8 mouse cellular contexts compared by ENCODE assay signal in the genomic region with DNA sequence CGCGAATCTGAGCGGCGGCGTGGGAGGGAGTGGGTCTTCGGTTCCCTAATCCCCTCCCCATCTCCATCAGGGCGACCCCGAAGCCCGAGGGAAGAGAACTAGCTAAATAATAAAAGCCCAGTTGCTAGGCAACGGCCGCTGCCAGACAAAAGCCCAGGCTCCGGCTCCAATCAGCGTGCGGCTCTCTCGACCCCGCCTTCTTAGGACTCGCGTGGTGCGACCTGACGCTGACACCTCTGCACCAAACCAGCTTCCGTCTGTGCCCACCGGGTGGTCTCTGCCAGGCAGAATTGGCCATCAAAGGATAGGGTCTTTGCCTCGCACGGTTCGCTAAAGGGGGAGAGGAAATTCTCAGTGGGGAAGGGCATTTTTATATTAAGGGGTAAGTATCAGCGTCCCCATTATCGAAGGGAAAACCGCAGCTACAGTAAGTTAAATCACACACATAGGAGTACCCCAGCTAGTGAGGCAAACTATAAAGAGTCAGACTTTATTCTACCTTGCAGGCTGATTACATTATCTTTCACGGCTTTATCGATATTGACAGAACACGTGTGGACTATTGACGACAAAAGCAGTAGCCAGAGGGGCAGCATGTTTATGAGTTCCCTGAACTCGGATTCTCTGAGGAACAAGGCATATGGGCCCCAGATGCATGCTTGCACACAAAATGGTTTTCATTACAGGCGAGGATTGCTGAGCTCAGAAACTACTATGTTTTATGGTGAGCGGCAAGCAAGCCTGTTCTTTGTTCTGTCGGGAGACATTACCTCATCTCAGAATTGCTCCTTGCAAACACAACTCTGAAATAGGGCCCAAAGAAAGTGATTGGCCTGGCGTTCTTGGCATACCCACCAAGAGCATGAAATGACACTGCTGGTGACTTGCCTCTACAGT. TPM values are rescaled to one million over a fixed set of nuclear protein-coding genes. Genes with fewer than 3 reads are reported as not detected.
DNase-seq lines count a peak whose midpoint lies in the region; ATAC-seq and TF ChIP-seq lines count a peak whose summit lies in the region.

A gene (plus strand): TSS at position 183 of the 897 bp plus-strand sequence.

- no peak for TF ChIP-seq CTCF in small intestine, adult 2 months (IDR thresholded peaks at IDR 0.05; ENCODE audit: extremely low read depth, insufficient read length, insufficient replicate concordance, low read depth, low read length)

- peak within 1 kb of the TSS; percentile 98 for H3K27ac ChIP-seq in embryonic facial prominence, embryonic 10.5 days (replicated peaks)
- H3K27ac ChIP-seq in limb, embryonic 10.5 days: peak within 1 kb of the TSS; percentile 99
- H3K27ac ChIP-seq in midbrain, embryonic 12.5 days (replicated peaks): peak within 1 kb of the TSS; percentile 99
- H3K27ac ChIP-seq in small intestine, adult 2 months (ENCODE audit: insufficient read depth, low read depth, low read length): peak within 1 kb of the TSS; percentile 82

- H3K27me3 ChIP-seq in embryonic facial prominence, embryonic 10.5 days (replicated peaks; ENCODE audit: low read depth, poor library complexity, severe bottlenecking): no peaks in the 10 kb centered on the region
- H3K27me3 ChIP-seq in limb, embryonic 10.5 days (ENCODE audit: low read depth, poor library complexity, severe bottlenecking): no peaks in the 10 kb centered on the region
- no peaks in the 10 kb centered on the region for H3K27me3 ChIP-seq in midbrain, embryonic 12.5 days
- H3K27me3 ChIP-seq in small intestine, adult 2 months (ENCODE audit: control insufficient read depth, insufficient read depth, low read length): no peaks in the 10 kb centered on the region

- H3K9me3 ChIP-seq in embryonic facial prominence, embryonic 10.5 days: no peaks in the 10 kb centered on the region
- no peaks in the 10 kb centered on the region for H3K9me3 ChIP-seq in limb, embryonic 10.5 days (replicated peaks)
- H3K9me3 ChIP-seq in midbrain, embryonic 12.5 days: no peaks in the 10 kb centered on the region

- H3K4me2 ChIP-seq in midbrain, embryonic 12.5 days (replicated peaks): peak within 1 kb of the TSS; percentile 63

- peak; percentile 82 for DNase-seq in 3134 (ENCODE audit: extremely low read depth, insufficient read length, low spot score)
- peak; percentile 94 for DNase-seq in adrenal gland, postnatal 14 days
- DNase-seq in embryonic facial prominence, embryonic 10.5 days (ENCODE audit: low spot score): peak; percentile 95
- DNase-seq in heart, adult 18-20 months: peak; percentile 95
- DNase-seq in kidney, adult 18-20 months: peak; percentile 92
- peak; percentile 95 for DNase-seq in limb, embryonic 10.5 days (ENCODE audit: low spot score)

- ATAC-seq in midbrain, embryonic 12.5 days (ENCODE audit: low FRiP score, low read depth): peak; percentile 87

- H3K36me3 ChIP-seq in embryonic facial prominence, embryonic 10.5 days (replicated peaks): no peaks in the 10 kb centered on the region
- H3K36me3 ChIP-seq in limb, embryonic 10.5 days: no peaks in the 10 kb centered on the region
- no peaks in the 10 kb centered on the region for H3K36me3 ChIP-seq in midbrain, embryonic 12.5 days
- no peaks in the 10 kb centered on the region for H3K36me3 ChIP-seq in small intestine, adult 2 months (ENCODE audit: control insufficient read depth, insufficient read depth, low read length)

- no peak for TF ChIP-seq POLR2A in small intestine, adult 2 months (IDR thresholded peaks at IDR 0.05; ENCODE audit: low read depth, low read length)

- H3K4me3 ChIP-seq in embryonic facial prominence, embryonic 10.5 days: peak within 1 kb of the TSS; percentile 89
- peak within 1 kb of the TSS; percentile 84 for H3K4me3 ChIP-seq in limb, embryonic 10.5 days
- H3K4me3 ChIP-seq in midbrain, embryonic 12.5 days: peak within 1 kb of the TSS; percentile 86
- H3K4me3 ChIP-seq in small intestine, adult 2 months (ENCODE audit: low read depth, low read length): peak within 1 kb of the TSS; percentile 89

- 5% methylated on average over 37 of the region's 37 CpGs for WGBS in embryonic facial prominence, embryonic 10.5 days
- WGBS in limb, embryonic 10.5 days: 3% methylated on average over 37 of the region's 37 CpGs
- 4% methylated on average over 37 of the region's 37 CpGs for WGBS in midbrain, embryonic 12.5 days
- WGBS in small intestine, adult 2 months: 4% methylated on average over 37 of the region's 37 CpGs

- H3K9ac ChIP-seq in midbrain, embryonic 12.5 days (replicated peaks): peak within 1 kb of the TSS; percentile 90

- H3K4me1 ChIP-seq in embryonic facial prominence, embryonic 10.5 days: peaks cover 53% of the 10 kb centered on the region
- peaks cover 54% of the 10 kb centered on the region for H3K4me1 ChIP-seq in limb, embryonic 10.5 days
- H3K4me1 ChIP-seq in midbrain, embryonic 12.5 days: peaks cover 46% of the 10 kb centered on the region
- H3K4me1 ChIP-seq in small intestine, adult 2 months (ENCODE audit: control insufficient read depth, insufficient read depth, insufficient read length, low read length): peaks cover 12% of the 10 kb centered on the region; the same call in 1 of the 2 replicates

RNA-seq across cellular contexts. Expression of the gene that starts here (rescaled TPM):
- total RNA-seq in adrenal gland, postnatal 14 days (2021): 51.4 and 55.5 TPM in 2 replicates
- 9.3 and 10.1 TPM in 2 replicates for polyA plus RNA-seq in embryonic facial prominence, embryonic 10.5 days (2016; fragmentation: Nextera tagmentation; extraction: Ambion mirVana)
- total RNA-seq in heart, adult 18-20 months (2021): 1 to 10 TPM; 7.0 to 9.5 TPM
- 5.2 and 5.6 TPM in 2 replicates for polyA plus RNA-seq in limb, embryonic 10.5 days (2016; fragmentation: Nextera tagmentation; extraction: Ambion mirVana)
- 14.6 and 14.7 TPM in 2 replicates for polyA plus RNA-seq in midbrain, embryonic 12.5 days (2016; fragmentation: Nextera tagmentation; extraction: Ambion mirVana)
- polyA plus RNA-seq in small intestine, adult 2 months (2012; rRNA removed): 23.8 and 93.8 TPM in 2 replicates

Comparison
In these comparisons a context has a peak if more than half of its experiments do, and no peak if none do; other contexts are left out.
1. Peak in every context shown above with its lines: DNase-seq, ATAC-seq, H3K4me3 ChIP-seq and H3K27ac ChIP-seq.